Mouse (Mus musculus) C2C12 (cell line): ENCODE data around the gene Arf5.

Source experiments
- CEBPB ChIP-seq: IDR thresholded peaks from one replicate; pipeline ENCODE4 v1.6.1; 2011; ENCODE audit warnings: low read depth, mild to moderate bottlenecking, control low read depth, moderate library complexity
- CTCF ChIP-seq: IDR thresholded peaks from one replicate; pipeline ENCODE4 v1.5.1; 2011; ENCODE audit not compliant: control insufficient read depth, insufficient read depth, insufficient read length
- MAX ChIP-seq: IDR thresholded peaks from one replicate; pipeline ENCODE4 v1.6.1; 2011; ENCODE audit warnings: mild to moderate bottlenecking, control low read depth
- MYOG ChIP-seq: IDR thresholded peaks from one replicate; pipeline ENCODE4 v1.6.1; 2011; ENCODE audit not compliant: control insufficient read depth, insufficient read length; ENCODE audit errors: extremely low read depth
- USF1 ChIP-seq: IDR thresholded peaks from one replicate; pipeline ENCODE4 v1.6.1; 2011; ENCODE audit warnings: low read depth, mild to moderate bottlenecking, control low read depth, moderate library complexity

DNA sequence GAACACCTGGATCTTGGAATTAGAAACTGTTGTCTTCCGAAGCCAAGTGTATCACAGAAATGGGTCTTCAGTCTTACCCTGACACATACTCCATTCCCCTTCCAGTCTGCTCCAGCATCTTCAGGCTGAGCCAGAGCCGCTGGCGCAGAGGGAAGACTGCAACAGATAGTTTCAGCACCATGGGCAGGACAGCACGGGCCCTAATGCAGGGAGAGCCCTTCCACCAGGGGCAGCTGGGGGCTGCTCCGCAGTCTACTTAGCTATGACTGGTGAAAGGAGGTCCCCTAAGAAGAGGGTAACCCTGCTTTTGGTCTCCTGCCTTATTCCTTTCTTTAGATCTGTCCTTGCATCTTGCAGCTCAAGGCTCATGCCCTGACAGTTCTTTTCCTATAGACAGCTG, 27.1 kb downstream of the Arf5 start:
- TF ChIP-seq CTCF (no peak), MYOG (no peak), CEBPB (no peak), USF1 (no peak), MAX (no peak)
